Mouse (Mus musculus) granulocyte monocyte progenitor cell, adult 5-6 weeks (primary cell): Measurements from ENCODE around the gene Ccr8. TPM values are rescaled to one million over a fixed set of nuclear protein-coding genes. Genes with fewer than 3 reads are reported as not detected.

Experiments used
- ATAC-seq: replicated peaks from 2 replicates; pipeline ENCODE4 v1.8.0; 2016; ENCODE audit warnings: mild to moderate bottlenecking, moderate TSS enrichment, inconsistent platforms; ENCODE audit not compliant: poor library complexity, severe bottlenecking
- total RNA-seq, 2 experiments: library from RNA; stranded (forward) in 1 of 2; stranded (reverse) in 1 of 2; fragments of 200-712, 200-1000 nt in 1 of 2; fragments of >200 nt in 1 of 2; fragmentation: Nextera tagmentation in 1 of 2; gene quantifications; 2 replicates each; pipeline ENCODE4 v1.2.3; 2014 to 2017

The Ccr8 gene
- total RNA-seq (2014; fragmentation: Nextera tagmentation) (not detected in 2 replicates), total RNA-seq (2017) (not detected in 2 replicates)

- ATAC-seq = no peak
Observed at GRCm38 (mm10) chr9:120091696-120092238, at the start of gene Ccr8. Gene Ccr8, plus strand, starts transcription at chr9:120092114.

GRCm38 (mm10) chr9:120043115-120043514 is 48.8 kb upstream of the Ccr8 start:
- ATAC-seq = peak; percentile 97

GRCm38 (mm10) chr9:120048495-120048894 is 43.4 kb upstream of the Ccr8 start:
- ATAC-seq = no peak

GRCm38 (mm10) chr9:120049407-120049806 is 42.5 kb upstream of the Ccr8 start:
- peak; percentile 95 for ATAC-seq

DNA sequence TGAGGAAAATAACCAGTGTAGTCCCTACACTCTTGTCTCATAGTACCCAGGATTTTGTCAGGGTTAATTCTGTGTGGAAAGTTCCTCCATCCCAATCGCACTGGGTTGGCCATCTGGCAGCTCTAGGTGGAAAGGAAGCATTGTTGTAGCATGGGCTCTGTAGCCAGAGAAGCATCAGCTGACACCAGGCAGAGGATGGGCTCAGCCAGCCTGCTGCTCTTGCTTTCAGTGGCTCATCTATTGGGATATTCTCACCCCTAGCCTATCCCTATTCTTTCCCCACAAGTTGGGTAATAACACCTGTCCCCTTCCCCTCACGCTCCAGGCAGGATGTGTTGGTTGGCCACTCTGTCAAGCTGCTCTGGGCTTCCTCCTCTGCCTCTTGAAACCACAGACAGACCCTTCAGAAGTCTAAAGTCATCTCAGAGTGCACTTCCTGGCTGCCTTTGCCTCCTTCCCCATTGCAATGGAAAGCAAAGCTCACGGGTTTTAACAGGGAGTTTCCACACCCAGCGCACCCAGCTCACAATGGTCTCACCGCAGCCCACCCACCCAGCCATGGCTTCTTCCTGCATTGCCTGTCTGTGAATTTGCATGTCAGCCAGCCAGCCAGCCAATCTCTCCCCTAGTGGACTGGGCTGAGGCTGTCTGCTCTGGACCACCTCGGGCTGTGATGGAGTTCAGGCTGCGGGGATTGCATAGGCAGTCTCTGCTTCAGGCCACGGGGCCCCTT is 37.2 kb upstream of the Ccr8 start:
- ATAC-seq = peak; percentile 81

DNA sequence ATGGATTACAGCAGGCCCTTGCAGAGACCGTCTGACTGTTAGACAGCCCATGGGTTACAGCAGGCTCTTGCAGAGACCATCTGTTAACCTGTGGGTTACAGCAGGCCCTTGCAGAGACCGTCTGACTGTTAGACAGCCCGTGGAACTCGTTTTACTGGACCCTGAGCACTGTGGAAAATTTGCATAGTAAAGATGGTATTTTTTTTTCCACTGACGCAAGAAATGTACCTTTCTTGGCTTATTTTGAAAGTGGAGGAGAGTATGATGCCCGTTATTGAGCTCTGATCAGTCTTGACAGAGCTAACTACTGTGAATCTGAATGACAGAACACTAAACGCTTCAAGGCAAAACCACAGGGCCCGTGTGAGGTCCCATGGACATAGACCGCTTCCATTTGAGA is 35.7 kb upstream of the Ccr8 start:
- no peak for ATAC-seq

GRCm38 (mm10) chr9:120058730-120059129 is 33.2 kb upstream of the Ccr8 start:
- ATAC-seq = peak; percentile 73

DNA sequence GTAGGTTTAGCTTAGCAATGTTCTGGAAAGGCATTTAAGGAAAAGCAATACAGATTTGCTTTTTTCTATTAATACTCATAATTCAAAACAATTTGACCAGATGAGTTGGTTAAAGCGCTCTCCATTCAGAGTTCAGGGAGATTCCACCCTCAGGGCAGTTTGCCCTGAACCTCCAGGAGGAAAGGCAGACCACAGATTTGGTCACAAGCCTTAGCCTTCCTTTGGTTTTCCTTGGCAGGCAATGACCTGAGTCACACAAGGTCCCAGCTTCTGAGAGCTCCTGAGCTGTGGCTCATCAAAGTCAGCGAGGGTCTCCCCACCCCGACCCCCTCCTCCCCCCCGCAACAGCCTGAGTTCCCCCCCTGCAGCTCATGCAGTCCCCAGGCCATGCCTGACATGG is 27.6 kb upstream of the Ccr8 start:
- no peak for ATAC-seq

DNA sequence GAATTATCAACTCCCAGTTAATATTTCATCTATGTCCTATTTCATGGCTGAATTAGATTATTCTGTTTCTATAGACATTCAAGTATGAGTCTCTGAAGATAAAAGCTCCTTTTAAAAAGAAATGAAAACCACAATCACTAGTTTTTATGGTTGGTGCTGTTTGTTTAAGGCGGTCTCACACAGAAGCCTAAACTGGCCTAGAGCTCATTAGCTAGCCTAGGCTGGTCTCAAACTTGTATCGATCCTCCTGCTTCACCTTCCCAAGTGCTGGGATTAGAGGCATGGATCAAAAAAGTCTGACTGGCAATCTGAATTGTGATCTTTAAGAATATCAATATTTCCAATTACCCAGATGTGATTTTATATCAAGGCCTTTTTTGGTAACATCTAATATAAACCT is 24.3 kb upstream of the Ccr8 start:
- ATAC-seq = no peak

DNA sequence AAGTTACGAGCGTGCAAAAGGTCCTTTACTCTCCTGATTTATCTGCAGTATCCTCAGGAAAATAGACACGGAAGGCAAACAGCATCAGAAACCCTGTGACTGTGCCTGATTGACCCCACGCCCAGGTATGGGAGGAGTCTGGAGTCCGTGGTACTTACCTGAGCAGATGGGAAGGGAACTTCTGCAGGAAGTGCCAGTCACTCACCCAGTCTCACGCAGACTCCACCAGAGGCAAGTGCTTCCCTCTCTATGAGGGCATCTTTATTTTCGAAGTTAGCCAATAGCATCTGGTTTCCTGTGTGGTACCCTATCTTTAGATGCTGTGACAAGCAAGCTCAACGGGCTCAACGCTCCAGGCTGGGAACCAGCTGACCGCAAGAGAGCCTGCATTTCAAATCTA is 23.9 kb upstream of the Ccr8 start:
- peak; percentile 93 for ATAC-seq

DNA sequence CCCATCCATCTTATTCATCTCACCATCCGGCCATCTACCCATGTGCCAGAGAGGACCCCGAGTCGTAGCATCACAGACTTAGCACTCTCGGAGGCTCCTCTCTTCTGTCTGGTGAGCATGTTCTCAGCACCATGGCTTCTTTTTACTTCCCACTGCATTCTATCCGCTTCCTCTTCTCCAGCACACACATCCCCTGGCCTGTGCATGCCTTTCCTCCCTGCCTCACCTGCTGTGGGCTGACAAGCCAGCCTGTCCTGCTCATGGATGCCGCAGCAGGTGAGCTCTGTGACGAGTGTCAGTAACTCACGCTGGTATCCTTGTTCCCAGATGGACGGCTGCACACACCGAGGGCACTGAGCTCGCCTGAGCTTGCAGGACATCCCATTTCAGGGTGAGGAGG is 22.1 kb upstream of the Ccr8 start, which contains the start of gene Cx3cr1:
Gene Cx3cr1, minus strand, starts transcription at position 101 of the 400 bp plus-strand sequence.
- ATAC-seq = no peak

DNA sequence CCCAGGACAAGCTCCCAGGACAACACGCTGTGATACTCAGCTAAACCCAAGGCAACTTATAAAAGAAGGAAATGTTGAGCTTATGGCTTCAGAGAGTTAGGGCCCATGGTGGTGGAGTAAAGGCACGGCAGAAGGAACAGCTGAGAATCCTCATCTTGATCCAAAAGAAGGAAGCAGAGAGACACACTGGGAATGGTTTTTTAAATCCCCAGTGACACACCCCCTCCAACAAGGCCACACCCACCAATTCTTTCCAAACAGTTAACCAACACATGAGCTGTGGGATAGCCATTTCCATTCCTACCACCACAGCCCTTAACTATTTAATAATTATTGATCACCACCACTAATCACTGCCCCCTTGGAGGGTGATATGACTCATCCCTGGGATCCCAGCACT is 20.7 kb upstream of the Ccr8 start:
- ATAC-seq = no peak

- ATAC-seq = peak; percentile 67
Observed at GRCm38 (mm10) chr9:120073169-120073568, 18.7 kb upstream of the Ccr8 start.

- ATAC-seq = no peak
Observed at GRCm38 (mm10) chr9:120074516-120074915, 17.4 kb upstream of the Ccr8 start.

GRCm38 (mm10) chr9:120078241-120078640 is 13.7 kb upstream of the Ccr8 start:
- no peak for ATAC-seq

GRCm38 (mm10) chr9:120079901-120080300 is 12.0 kb upstream of the Ccr8 start:
- no peak for ATAC-seq

DNA sequence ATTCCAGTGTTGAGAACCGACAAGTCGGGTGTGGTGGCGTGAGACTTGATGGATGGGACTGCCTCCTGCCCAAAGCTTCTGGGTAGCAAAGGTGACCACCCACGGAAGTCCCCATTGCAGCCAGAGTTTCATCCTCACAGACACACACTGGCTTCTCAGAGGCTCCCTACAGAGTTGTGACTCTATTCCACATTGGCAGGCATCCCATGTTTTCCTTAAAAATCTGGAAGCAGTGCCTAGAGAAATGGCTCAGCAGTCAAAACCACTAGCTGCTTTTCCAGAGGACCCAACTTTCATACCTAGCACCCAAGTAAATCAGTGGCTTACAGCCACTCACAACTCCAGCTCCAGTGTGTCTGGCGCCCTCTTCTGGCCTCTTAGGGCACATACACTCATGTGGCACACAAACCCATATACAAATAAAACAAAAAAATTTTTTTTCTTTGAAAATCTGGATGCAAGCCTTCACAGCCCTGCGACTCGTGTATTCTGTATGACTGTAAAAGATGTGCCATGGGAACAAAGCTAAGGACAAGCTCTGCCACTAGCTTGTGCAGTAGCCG is 11.3 kb upstream of the Ccr8 start:
- ATAC-seq = no peak

DNA sequence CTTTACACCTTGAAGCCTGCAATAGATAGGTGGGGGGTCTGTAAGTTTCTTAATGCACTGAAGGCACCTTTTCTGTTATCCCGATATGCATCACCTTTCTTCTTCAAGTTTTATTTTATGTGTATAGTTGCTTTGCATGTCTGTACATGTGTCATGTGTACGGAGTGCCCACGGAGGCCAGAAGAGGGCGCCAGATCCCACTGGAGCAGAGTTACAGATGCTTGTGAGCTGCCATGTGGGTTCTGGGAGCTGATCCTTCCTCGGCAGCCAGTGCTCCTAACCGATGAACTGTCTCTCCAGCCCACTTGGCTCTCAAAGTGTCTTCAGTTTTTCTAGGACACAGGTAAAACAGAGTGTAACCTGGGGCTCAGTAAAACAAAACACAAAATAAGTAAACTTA is 10.7 kb upstream of the Ccr8 start:
- no peak for ATAC-seq

- no peak for ATAC-seq
Observed at GRCm38 (mm10) chr9:120081967-120082366, 9.9 kb upstream of the Ccr8 start.

GRCm38 (mm10) chr9:120082691-120083090 is 9.2 kb upstream of the Ccr8 start:
- ATAC-seq = no peak

- ATAC-seq = peak; percentile 95
Observed at GRCm38 (mm10) chr9:120083158-120083894, 8.6 kb upstream of the Ccr8 start.
